Mouse (Mus musculus): ENCODE results near the gene H2-Eb2. TPM values are rescaled to one million over a fixed set of nuclear protein-coding genes. Genes with fewer than 3 reads are reported as not detected.

The H2-Eb2 gene
- total RNA-seq, 2 experiments from 2014 or later: 0.10 TPM; not detected in 1

Other genes with a start within 250 kb of the H2-Eb2 start
- under 1 TPM; 0.33 to 0.54 TPM for gene H2-Oa, start 233.3 kb upstream of the H2-Eb2 start, total RNA-seq (2021)
- gene H2-DMa, start 206.1 kb upstream of the H2-Eb2 start, total RNA-seq (2021): 1 to 10 TPM; 3.5 to 4.0 TPM
- gene Brd2, start 203.0 kb upstream of the H2-Eb2 start, total RNA-seq (2021): 10 to 100 TPM; 93.2 to 99.4 TPM
- gene H2-DMb2, start 182.4 kb upstream of the H2-Eb2 start, total RNA-seq (2021): 1 to 10 TPM in 1 of 2 experiments, under 1 TPM in 1; 0.96 to 1.6 TPM
- 1 to 10 TPM; 1.4 to 1.8 TPM for gene H2-DMb1, start 172.6 kb upstream of the H2-Eb2 start, total RNA-seq (2021)
- 1 to 10 TPM; 5.4 to 5.5 TPM for gene Tap1, start 138.1 kb upstream of the H2-Eb2 start, total RNA-seq (2021)
- 1 to 10 TPM; 6.5 to 7.2 TPM for gene Psmb9, start 137.9 kb upstream of the H2-Eb2 start, total RNA-seq (2021)
- 10 to 100 TPM in 1 of 2 experiments, 1 to 10 TPM in 1; 8.9 to 13.0 TPM for gene Psmb8, start 127.9 kb upstream of the H2-Eb2 start, total RNA-seq (2021)
- 10 to 100 TPM; 18.9 to 20.7 TPM for gene Tap2, start 122.1 kb upstream of the H2-Eb2 start, total RNA-seq (2021)
- under 1 TPM; 0.88 TPM for gene H2-Ob, start 86.8 kb upstream of the H2-Eb2 start, total RNA-seq (2021)
- 10 to 100 TPM in 1 of 2 experiments, 1 to 10 TPM in 1; 6.6 to 12.7 TPM for gene H2-Ab1, start 68.0 kb upstream of the H2-Eb2 start, total RNA-seq (2021)
- gene H2-Aa, start 37.8 kb upstream of the H2-Eb2 start, total RNA-seq (2021): 10 to 100 TPM in 1 of 2 experiments, 1 to 10 TPM in 1; 7.0 to 13.1 TPM
- 10 to 100 TPM in 1 of 2 experiments, 1 to 10 TPM in 1; 5.8 to 11.8 TPM for gene H2-Eb1, start 19.8 kb upstream of the H2-Eb2 start, total RNA-seq (2021)
- gene Btnl2, start 29.2 kb downstream of the H2-Eb2 start, total RNA-seq (2021): under 1 TPM; 0.27 to 0.33 TPM
- not detected for gene Btnl1, start 51.5 kb downstream of the H2-Eb2 start, total RNA-seq (2021)
- gene BC051142, start 73.2 kb downstream of the H2-Eb2 start, total RNA-seq (2021): under 1 TPM in 1 of 2 experiments, not detected in 1; 0.24 TPM
- gene Btnl4, start 151.7 kb downstream of the H2-Eb2 start, total RNA-seq (2021): not detected
- not detected for gene Btnl6, start 191.7 kb downstream of the H2-Eb2 start, total RNA-seq (2021)
- gene Notch4, start 238.6 kb downstream of the H2-Eb2 start, total RNA-seq (2021): 10 to 100 TPM; 47.9 to 52.6 TPM

Measured in heart, postnatal 14 days (tissue).